Mouse (Mus musculus): Measurements from ENCODE around the gene Vps4a. TPM values are rescaled to one million over a fixed set of nuclear protein-coding genes. Genes with fewer than 3 reads are reported as not detected.
"Not testable (repeated sequence)": the region's sequence is repeated elsewhere in the genome, so short reads cannot be mapped to it uniquely, and the experiment has no call there.

Gene Vps4a
- polyA plus RNA-seq (2015; fragmentation: Nextera tagmentation; extraction: Ambion mirVana) = 147 and 151 TPM in 2 replicates

GRCm38 (mm10) chr8:107030650-107031576 is at the start of gene Vps4a:
Gene Vps4a (plus strand): TSS chr8:107031222.
- 4% methylated on average over 63 of the region's 66 CpGs for WGBS
- peak within 1 kb of the TSS; percentile 72 for H3K27ac ChIP-seq
- peak within 1 kb of the TSS; percentile 92 for H3K9ac ChIP-seq
- no peaks in the 10 kb centered on the region for H3K27me3 ChIP-seq (replicated peaks)
- peak within 1 kb of the TSS; percentile 65 for H3K4me2 ChIP-seq
- no peaks in the 10 kb centered on the region for H3K9me3 ChIP-seq
- ATAC-seq (replicated peaks) = peak; percentile 95
- peak within 1 kb of the TSS; percentile 68 for H3K4me3 ChIP-seq
- peaks cover 24% of the 10 kb centered on the region for H3K4me1 ChIP-seq
- H3K36me3 ChIP-seq (replicated peaks) = no peaks in the 10 kb centered on the region

- no peak overlapping the region for H3K4me2 ChIP-seq
- ATAC-seq (replicated peaks) = no peak
- 52% methylated on average over 9 of the region's 9 CpGs for WGBS
Measured at GRCm38 (mm10) chr8:106985404-106985821, 45.6 kb upstream of the Vps4a start.

GRCm38 (mm10) chr8:106985951-106986350 is 45.1 kb upstream of the Vps4a start:
- no peaks in the 10 kb centered on the region for H3K4me1 ChIP-seq
- no peak overlapping the region for H3K27ac ChIP-seq
- H3K4me3 ChIP-seq = no peak overlapping the region
- no peaks in the 10 kb centered on the region for H3K36me3 ChIP-seq (replicated peaks)
- H3K9me3 ChIP-seq = no peaks in the 10 kb centered on the region
- peaks cover 4% of the 10 kb centered on the region; the same call in 1 of the 2 replicates for H3K27me3 ChIP-seq (replicated peaks)
- no peak for ATAC-seq (replicated peaks)
- no peak overlapping the region for H3K9ac ChIP-seq
- H3K4me2 ChIP-seq = no peak overlapping the region

More at GRCm38 (mm10) chr8:106985404-106985821, 45.6 kb upstream of the Vps4a start:
- H3K9ac ChIP-seq = no peak overlapping the region
- H3K4me1 ChIP-seq = no peaks in the 10 kb centered on the region
- H3K27ac ChIP-seq = no peak overlapping the region
- H3K9me3 ChIP-seq = no peaks in the 10 kb centered on the region
- no peak overlapping the region for H3K4me3 ChIP-seq
- peaks cover 4% of the 10 kb centered on the region; the same call in 1 of the 2 replicates for H3K27me3 ChIP-seq (replicated peaks)
- H3K36me3 ChIP-seq (replicated peaks) = no peaks in the 10 kb centered on the region

GRCm38 (mm10) chr8:106987557-106987956 is 43.5 kb upstream of the Vps4a start:
- H3K4me2 ChIP-seq = no peak overlapping the region
- H3K27ac ChIP-seq = no peak overlapping the region
- H3K4me1 ChIP-seq = no peaks in the 10 kb centered on the region
- no peak for ATAC-seq (replicated peaks)
- no peak overlapping the region for H3K9ac ChIP-seq
- H3K4me3 ChIP-seq = no peak overlapping the region
- H3K27me3 ChIP-seq (replicated peaks) = no peaks in the 10 kb centered on the region; the same call in 1 of the 2 replicates
- no peaks in the 10 kb centered on the region for H3K9me3 ChIP-seq
- H3K36me3 ChIP-seq (replicated peaks) = no peaks in the 10 kb centered on the region

- Histone ChIP-seq H3K9me3 (no peaks in the 10 kb centered on the region), H3K36me3 (replicated peaks) (no peaks in the 10 kb centered on the region), H3K4me2 (no peak overlapping the region), H3K4me3 (no peak overlapping the region), H3K9ac (no peak overlapping the region), H3K27me3 (replicated peaks) (no peaks in the 10 kb centered on the region), H3K4me1 (no peaks in the 10 kb centered on the region), H3K27ac (no peak overlapping the region)
- 96% methylated on average over 7 of the region's 7 CpGs for WGBS
- ATAC-seq (replicated peaks) = no peak
Measured at GRCm38 (mm10) chr8:106991393-106991792, 39.6 kb upstream of the Vps4a start.

- not testable (repeated sequence) for H3K27me3 ChIP-seq (replicated peaks); H3K36me3 ChIP-seq (replicated peaks); H3K9me3 ChIP-seq; ATAC-seq (replicated peaks); H3K4me1 ChIP-seq; H3K9ac ChIP-seq; H3K4me2 ChIP-seq; H3K27ac ChIP-seq; H3K4me3 ChIP-seq
- 89% methylated on average over 4 of the region's 4 CpGs for WGBS
Measured at GRCm38 (mm10) chr8:106996339-106996738, 34.7 kb upstream of the Vps4a start.

GRCm38 (mm10) chr8:106997416-106997815 is 33.6 kb upstream of the Vps4a start:
- Histone ChIP-seq H3K4me1 (no peaks in the 10 kb centered on the region), H3K4me2 (no peak overlapping the region), H3K27ac (no peak overlapping the region), H3K9ac (no peak overlapping the region), H3K36me3 (replicated peaks) (no peaks in the 10 kb centered on the region), H3K9me3 (no peaks in the 10 kb centered on the region), H3K27me3 (replicated peaks) (no peaks in the 10 kb centered on the region), H3K4me3 (no peak overlapping the region)
- ATAC-seq (replicated peaks) = no peak
- WGBS = 90% methylated on average over 4 of the region's 4 CpGs

GRCm38 (mm10) chr8:106999068-106999467 is 32.0 kb upstream of the Vps4a start:
- Histone ChIP-seq H3K27ac (no peak overlapping the region), H3K4me3 (no peak overlapping the region), H3K9ac (no peak overlapping the region), H3K9me3 (no peaks in the 10 kb centered on the region), H3K4me2 (no peak overlapping the region), H3K4me1 (no peaks in the 10 kb centered on the region), H3K27me3 (replicated peaks) (no peaks in the 10 kb centered on the region), H3K36me3 (replicated peaks) (no peaks in the 10 kb centered on the region)
- ATAC-seq (replicated peaks) = no peak
- WGBS = 89% methylated on average over 1 of the region's 1 CpGs

GRCm38 (mm10) chr8:107002532-107002931 is 28.5 kb upstream of the Vps4a start:
- Histone ChIP-seq H3K4me3 (no peak overlapping the region), H3K9ac (no peak overlapping the region), H3K4me1 (no peaks in the 10 kb centered on the region), H3K36me3 (replicated peaks) (no peaks in the 10 kb centered on the region), H3K27ac (no peak overlapping the region), H3K4me2 (no peak overlapping the region), H3K9me3 (no peaks in the 10 kb centered on the region), H3K27me3 (replicated peaks) (no peaks in the 10 kb centered on the region)
- WGBS = 37% methylated on average over 5 of the region's 5 CpGs
- ATAC-seq (replicated peaks) = peak; percentile 72; the same call in 1 of the 2 replicates

- Histone ChIP-seq H3K9ac (no peak overlapping the region), H3K4me1 (no peaks in the 10 kb centered on the region), H3K27me3 (replicated peaks) (no peaks in the 10 kb centered on the region), H3K36me3 (replicated peaks) (0 out of 2 replicates have a peak, but pooled peaks cover 8% of the 10 kb centered on the region), H3K9me3 (no peaks in the 10 kb centered on the region), H3K4me2 (no peak overlapping the region), H3K4me3 (no peak overlapping the region), H3K27ac (no peak overlapping the region)
- no peak for ATAC-seq (replicated peaks)
- 95% methylated on average over 3 of the region's 3 CpGs for WGBS
Measured at GRCm38 (mm10) chr8:107007795-107008194, 23.2 kb upstream of the Vps4a start.

- H3K27me3 ChIP-seq (replicated peaks) = no peaks in the 10 kb centered on the region
- no peak overlapping the region for H3K4me2 ChIP-seq
- no peaks in the 10 kb centered on the region for H3K4me1 ChIP-seq
- H3K27ac ChIP-seq = no peak overlapping the region
- no peak for ATAC-seq (replicated peaks)
- H3K9ac ChIP-seq = no peak overlapping the region
- 0 out of 2 replicates have a peak, but pooled peaks cover 8% of the 10 kb centered on the region for H3K36me3 ChIP-seq (replicated peaks)
- H3K9me3 ChIP-seq = no peaks in the 10 kb centered on the region
- 78% methylated on average over 2 of the region's 2 CpGs for WGBS
- H3K4me3 ChIP-seq = no peak overlapping the region
Measured at GRCm38 (mm10) chr8:107012666-107013065, 18.4 kb upstream of the Vps4a start.

- Histone ChIP-seq H3K4me2 (no peak overlapping the region), H3K4me3 (no peak overlapping the region), H3K9me3 (no peaks in the 10 kb centered on the region), H3K36me3 (replicated peaks) (0 out of 2 replicates have a peak, but pooled peaks cover 8% of the 10 kb centered on the region), H3K27ac (no peak overlapping the region), H3K27me3 (replicated peaks) (no peaks in the 10 kb centered on the region), H3K9ac (no peak overlapping the region), H3K4me1 (no peaks in the 10 kb centered on the region)
- WGBS = 95% methylated on average over 1 of the region's 1 CpGs
- ATAC-seq (replicated peaks) = no peak
Measured at GRCm38 (mm10) chr8:107014915-107015314, 16.1 kb upstream of the Vps4a start.

- 95% methylated on average over 8 of the region's 8 CpGs for WGBS
- Histone ChIP-seq H3K36me3 (replicated peaks) (no peaks in the 10 kb centered on the region), H3K9ac (no peak overlapping the region), H3K4me2 (no peak overlapping the region), H3K27me3 (replicated peaks) (no peaks in the 10 kb centered on the region), H3K4me1 (no peaks in the 10 kb centered on the region), H3K27ac (no peak overlapping the region), H3K9me3 (no peaks in the 10 kb centered on the region), H3K4me3 (no peak overlapping the region)
- no peak for ATAC-seq (replicated peaks)
Measured at GRCm38 (mm10) chr8:107023479-107023878, 7.5 kb upstream of the Vps4a start.
